Mouse (Mus musculus) frontal cortex, adult (tissue): ENCODE results near the gene Ralgds.
"Not testable (repeated sequence)": the region's sequence is repeated elsewhere in the genome, so short reads cannot be mapped to it uniquely, and the experiment has no call there.

Experiments
- ATAC-seq: cut with Nextera tagmentation; 2 replicates; pipeline ENCODE4 v1.9.2; 2017; ENCODE audit warnings: mild to moderate bottlenecking, moderate library complexity, mixed read lengths; ENCODE audit not compliant: low TSS enrichment

The Ralgds gene

DNA sequence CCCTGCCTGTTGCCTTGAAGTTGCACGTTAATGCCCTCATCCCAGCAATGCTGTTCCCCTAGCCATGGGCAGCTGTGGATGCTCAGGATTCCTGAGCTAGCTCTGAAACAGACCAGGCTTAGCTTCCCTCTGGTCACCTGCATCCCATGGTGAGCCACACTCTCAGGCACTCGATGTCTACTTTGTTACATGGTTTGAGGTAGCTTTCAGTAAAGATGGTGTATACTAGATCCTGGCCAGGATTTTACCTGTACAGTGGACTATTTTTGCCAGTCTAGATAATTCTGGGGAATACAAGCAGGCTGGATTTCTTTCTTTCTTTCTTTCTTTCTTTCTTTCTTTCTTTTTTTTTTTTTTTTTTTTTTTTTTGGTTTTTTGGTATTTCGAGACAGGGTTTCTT, 7.1 kb upstream of the Ralgds start, which contains the start of gene Gm10134:
TSS of gene Gm10134 (plus strand) at position 301 of the 400 bp plus-strand sequence.
- ATAC-seq, result no peak

- no peak for ATAC-seq
Measured at GRCm38 (mm10) chr2:28506291-28506690, 6.6 kb upstream of the Ralgds start.

DNA sequence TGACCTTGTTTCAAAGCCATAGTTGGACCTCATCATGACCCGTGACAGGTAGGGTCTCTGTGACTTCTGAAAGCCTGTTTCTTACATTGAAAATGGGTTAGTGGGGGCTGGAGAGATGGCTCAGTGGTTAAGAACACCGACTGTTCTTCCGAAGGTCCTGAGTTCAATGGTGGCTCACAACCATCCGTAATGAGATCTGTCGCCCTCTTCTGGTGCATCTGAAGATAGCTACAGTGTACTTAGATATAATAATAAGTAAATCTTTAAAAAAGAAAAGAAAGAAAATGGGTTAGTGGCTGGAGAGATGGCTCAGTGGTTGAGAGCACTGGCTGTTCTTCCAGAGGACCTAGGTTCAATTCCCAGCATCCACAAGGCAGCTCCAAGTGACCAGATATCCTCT, 1.3 kb upstream of the Ralgds start:
- ATAC-seq, result not testable (repeated sequence)

GRCm38 (mm10) chr2:28513431-28514370, 776 bp downstream of the Ralgds start:
- ATAC-seq, result peak; percentile 33; the same call in 1 of the 2 replicates

- ATAC-seq, result no peak
Measured at GRCm38 (mm10) chr2:28514489-28514888, 1.6 kb downstream of the Ralgds start.

DNA sequence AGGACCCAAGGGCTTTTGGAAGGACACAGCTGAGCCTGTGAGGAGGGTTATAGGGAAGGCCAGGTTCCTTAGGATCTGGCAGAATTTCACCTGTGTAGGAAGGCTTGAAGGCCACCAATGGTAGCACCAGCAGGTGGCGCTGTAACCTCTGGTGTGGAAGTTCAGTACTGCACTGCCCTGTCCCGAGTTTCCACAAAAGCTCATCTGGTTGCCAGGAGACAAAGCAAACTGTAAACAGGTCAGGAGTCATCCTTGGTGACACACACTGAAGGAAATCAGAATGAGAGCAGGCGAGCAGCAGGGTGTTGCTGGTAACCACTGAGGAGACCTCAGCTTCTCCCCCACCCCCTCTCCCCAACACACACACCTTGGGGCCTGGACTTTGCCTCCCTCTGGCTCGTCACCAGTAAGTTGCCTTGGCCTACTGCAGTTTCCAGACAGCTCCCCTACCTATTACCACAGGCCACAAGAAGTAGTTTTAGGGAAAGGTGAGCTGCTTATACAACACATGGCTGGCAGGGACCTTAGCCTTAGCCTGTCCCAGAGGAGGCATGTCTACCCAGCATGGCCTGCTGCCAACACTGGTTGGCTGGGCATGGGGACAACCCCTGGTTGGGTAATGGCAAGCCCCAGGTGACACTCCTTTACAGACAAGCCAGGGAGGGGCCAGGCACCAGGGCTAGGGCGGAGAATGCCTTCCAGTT, 4.4 kb downstream of the Ralgds start:
- no peak for ATAC-seq

- peak; percentile 51 for ATAC-seq
Measured at GRCm38 (mm10) chr2:28518231-28518630, 5.3 kb downstream of the Ralgds start.

- no peak for ATAC-seq
Measured at GRCm38 (mm10) chr2:28520581-28520980, 7.7 kb downstream of the Ralgds start.

- peak; percentile 9 for ATAC-seq
Measured at GRCm38 (mm10) chr2:28521571-28522151, 8.7 kb downstream of the Ralgds start.

DNA sequence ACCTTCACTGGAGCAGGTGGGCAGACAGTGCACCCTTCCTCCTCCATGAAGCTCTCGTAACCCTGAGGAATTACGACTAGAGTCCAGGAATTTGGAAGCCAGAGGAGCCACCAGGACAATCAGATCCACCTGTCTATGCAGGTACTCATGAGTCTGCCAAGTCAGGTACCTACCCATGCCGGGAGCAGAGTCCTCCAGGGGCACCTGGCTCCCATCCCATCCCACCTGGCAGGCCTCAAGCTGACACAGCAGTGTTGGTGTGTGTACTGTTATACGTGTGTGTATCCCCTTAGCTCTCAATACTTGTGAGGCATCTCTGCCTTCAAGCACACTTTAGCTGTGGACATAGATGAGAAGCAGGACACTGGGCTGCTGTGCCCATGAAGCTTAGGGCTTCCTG, 9.2 kb downstream of the Ralgds start:
- ATAC-seq, result no peak

- ATAC-seq, result peak; percentile 77
Measured at GRCm38 (mm10) chr2:28523643-28524117, 10.8 kb downstream of the Ralgds start.

DNA sequence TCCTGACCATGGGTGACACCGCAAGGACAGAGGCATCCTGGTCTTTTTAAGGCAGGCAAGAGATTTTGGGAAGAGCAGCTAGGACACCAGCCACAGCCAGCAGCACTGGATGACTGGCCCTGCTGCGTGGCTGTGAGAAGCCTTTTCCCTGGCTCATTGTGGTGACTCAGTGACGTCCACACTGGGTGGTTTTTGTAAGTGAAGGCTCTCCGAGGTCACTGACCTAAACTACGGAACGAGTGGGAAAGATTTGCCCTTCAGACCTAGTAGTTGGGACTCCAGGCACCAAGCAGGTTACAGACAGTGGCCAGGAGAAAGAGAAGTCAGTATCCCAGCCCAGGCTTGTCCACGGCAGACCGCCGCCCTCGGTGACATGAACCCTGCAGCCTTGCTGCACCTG, 11.5 kb downstream of the Ralgds start:
- ATAC-seq, result no peak

DNA sequence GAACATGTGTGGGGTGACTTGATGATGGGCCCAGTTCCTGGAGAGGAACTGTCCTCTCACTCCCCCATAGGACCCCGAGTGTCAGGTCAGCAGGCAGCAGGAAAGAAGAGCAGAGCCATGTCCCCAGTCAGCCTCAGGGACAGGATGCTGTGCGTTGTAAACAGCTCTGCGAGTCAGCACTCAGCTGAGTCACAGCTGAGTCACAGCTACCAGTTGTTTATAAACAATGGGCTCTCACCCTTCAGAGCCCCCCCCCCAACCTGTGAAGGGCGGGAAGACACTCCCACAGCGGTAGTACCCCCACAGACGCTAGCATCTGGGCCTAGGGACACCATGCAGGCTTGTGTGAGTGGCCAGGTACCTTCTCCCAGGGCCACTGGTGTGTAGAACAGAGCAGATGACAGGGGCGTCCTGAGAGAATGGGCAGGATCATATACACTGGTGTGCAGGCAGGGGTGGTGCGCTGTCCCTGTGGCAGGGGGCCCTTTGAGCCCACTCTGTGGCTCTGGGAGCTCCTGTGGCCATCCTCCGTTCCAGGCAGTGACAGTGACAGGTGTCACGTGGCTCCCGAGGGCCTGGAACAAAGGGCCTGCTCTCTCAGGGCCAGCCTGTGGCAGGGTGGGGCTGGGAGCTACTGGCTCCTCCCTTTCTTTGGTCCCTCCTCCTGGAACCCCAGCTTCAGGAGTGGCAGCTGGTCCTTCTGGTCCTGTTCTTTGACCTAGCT, 12.5 kb downstream of the Ralgds start:
- ATAC-seq, result peak; percentile 28

DNA sequence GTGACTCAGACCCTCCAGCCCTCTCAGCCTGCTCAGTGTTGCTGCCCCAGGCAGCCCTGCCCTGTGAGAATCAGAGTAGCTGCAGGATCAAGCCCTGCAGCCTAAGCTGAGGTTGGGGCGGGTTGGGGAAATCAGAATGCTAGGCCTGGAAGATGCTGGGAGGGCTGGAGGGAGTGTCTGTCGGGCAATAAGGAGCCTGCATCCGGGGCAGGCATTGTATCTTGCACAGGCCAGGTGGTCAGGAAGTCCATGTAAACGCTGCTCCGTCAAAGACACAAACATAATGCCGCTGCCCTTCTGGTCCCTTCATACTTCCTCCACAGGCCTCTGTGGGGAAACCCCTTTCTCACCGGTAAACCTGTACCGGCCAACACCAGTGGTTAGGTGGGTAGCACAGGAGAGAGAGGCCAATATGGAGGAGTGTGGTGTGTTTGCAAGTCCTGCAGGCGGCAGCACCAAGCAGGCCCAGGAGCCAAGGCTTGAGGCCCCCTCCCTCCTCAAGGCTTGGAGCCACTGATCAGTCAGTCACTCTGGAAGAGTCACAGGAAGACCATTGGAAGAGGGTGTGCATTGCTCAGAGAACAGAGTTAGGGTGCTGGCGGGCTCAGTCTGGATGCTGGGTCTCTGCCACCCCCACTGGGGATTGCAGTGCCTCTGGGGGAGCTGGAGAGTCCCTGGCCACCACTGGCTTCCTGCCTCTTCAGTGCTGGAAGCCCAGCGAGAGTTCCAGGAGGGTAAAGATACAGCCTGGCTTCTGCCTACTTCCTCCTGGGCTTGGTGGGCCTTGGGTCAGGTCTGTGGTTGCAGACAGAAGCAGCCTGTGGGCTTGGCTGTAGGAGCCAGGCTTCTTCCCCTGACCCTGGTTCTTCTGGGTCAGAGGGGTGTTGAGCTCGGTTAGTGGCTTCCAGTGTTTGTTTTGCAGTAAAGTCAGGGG, 13.3 kb downstream of the Ralgds start:
- ATAC-seq, result no peak

DNA sequence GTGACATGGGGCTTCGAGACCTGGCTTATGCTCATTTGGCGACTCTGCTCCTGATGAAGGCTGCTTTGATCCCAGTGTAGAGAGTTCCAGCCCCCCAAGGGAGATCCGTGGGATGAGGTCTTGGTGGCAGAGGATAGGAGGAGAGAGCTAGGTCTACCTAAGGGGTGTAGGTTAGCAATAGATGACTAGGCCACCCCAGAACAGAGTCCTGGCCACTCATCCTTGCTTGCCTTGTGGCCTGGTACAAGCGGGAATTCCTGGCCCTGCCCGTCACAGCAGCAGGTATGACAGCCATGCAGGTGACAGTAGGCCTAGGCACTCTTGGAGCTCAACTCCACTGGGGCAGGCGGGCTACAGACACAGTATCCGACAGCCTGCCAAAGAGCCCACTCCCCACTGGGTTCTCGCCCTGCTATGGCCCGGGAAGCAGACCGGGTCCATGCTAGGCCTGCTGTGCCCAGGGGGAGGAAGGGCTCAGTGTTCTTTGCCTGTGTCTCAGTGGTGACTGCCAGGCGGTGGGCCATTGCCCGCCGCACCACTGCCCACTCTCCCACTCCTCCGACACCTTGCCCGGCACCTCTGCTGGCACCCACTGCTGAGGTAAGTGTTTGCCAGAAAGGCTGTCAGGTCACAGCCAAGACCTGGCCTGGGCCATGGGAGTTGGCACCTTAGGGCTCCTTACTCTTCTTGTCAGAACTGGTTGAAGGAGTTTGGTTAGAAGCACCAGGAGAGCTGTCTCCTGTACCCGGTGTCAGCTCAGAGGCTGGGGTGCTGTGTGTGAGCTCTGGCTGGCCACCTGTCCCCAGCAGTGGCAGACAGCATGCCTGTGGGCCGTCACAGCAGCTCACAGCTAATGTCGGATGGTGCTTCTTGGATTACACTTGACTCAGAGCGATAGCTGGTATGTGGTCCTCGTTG, 14.8 kb downstream of the Ralgds start:
- no peak for ATAC-seq

DNA sequence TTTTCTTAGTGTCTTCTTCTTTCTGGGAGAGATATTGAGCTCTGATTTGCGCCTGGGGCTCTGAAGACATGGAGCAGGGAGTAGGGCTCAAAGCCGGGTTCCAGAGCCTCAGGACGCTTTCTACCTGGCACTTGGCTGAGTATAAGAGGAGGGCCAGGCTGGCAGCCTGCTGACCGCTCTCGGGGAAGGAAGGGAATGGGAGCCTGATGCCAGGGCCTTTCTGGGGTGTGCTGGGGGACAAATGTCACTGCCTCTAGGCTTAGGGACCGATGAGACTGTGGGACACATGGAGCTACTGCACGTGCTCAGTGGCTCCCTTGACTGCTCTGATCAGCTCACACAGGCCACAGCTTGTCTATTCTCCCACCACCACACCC, 15.4 kb downstream of the Ralgds start:
- no peak for ATAC-seq

DNA sequence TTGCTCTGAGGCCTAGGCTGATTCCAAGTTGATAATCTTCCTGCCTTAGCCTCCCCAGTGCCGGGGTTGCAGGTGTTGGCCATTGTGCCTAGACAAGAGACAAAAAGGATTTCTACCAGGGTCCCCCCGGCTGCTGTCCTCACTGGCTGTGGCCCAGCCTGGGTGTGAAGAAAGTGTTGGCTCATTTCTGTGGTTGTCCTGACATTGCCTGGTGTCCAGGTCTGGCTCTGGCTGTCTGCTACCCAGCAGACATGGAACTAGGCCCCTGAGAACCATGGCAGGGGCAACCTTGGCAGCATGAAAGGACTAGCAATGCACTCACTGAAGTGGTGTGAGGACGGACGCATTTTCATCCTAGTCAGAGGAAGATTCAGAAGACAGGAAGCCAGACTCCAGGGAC, 16.9 kb downstream of the Ralgds start:
- no peak for ATAC-seq

DNA sequence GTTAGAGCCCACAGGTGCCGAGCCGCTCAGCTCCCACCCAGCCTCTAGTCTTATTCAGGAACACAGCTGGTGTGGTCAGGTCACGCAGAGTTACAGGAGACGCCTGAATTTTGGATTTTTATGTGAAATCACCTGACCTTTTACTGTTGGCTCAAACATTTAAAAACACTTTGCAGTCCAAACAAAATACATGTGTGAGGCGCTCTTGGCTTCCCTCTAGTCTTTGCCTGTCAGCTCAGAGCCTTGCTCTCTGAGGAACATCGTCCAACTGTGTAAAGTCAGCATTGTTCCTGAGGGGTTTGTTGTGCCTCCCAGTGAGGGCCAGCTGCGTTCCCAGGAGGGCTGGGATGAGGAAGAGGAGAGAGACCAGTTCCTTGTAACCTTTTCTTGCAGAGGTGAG, 17.4 kb downstream of the Ralgds start:
- no peak for ATAC-seq

- peak; percentile 76 for ATAC-seq
Measured at GRCm38 (mm10) chr2:28532938-28533771, 20.2 kb downstream of the Ralgds start.
